Mouse (Mus musculus): ENCODE measurements around the gene Tenm3.

Gene Tenm3

DNA sequence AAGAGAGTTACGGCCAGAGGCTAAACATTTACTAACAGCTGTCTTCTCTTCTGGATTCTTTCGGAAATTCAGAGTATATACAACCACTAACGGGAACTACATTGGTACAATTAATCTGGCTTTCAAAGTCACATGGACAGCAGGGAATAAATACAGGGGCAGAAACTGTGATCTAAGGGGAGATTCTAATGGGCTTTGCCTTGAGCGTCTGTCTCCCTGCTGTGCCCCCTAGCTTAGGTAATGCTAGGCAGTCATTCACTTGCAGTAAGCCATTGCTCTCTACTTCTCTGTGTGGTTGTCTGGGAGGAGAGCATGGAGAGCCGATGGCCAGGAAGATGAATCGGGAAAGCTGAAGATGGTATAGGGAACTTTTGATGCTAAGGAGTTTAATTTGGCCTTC lies 264.0 kb downstream of the Tenm3 start:
- DNase-seq (ENCODE audit: low spot score in 2 of 2), result no peak

DNA sequence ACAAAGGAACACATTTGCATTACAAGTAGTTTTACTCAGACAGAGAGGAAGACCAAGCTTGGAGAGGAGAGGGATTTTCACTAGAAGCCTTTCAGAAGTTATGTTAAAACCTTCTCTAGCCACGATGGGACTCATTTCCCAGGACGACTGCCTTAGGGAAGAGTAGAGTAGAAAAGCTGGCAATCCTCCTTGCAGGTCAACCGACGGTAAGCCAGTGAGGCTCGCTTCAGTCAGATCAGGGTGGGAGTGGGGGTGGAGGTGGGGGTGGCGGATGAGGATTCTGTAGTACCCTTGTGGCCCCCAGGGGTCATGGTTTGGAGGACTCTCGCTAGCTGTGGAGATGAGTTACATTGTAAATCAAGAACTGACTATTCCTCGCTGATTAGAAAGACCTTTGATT lies 264.6 kb downstream of the Tenm3 start:
- DNase-seq (ENCODE audit: low spot score in 2 of 2), result no peak

DNA sequence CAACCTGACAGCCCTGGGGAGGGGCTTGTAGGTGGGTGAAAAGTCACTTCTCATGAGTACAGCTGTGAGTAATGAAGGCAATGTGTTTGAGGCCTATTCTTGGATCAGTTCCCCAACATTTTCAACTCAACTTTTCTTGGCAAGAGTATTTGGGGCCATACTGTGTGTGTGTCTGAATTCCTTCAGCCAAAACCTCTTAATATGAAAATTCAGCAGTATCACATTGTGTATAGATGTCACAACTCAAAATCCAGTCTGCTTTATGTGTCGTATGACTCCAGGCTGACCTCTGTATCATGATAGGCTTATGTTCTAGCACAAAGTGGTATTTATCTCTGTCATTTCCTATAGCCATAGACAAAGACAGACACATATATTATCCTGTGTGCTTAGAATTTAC lies 270.8 kb downstream of the Tenm3 start:
- no peak for DNase-seq (ENCODE audit: low spot score in 2 of 2)

DNA sequence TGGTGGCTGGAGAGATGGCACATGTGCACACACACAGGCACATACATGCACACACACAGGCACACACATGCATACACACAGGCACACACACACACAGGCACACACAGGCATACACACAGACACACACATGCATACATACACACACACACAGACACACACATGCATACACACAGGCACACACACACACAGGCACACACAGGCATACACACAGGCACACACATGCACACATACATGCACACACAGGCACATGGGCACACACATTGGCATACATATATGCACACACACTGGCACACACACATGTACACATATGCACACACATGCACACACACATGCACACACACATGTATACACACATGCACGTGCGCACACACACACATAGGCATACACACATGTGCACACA lies 271.4 kb downstream of the Tenm3 start:
- no peak for DNase-seq (ENCODE audit: low spot score in 2 of 2)

DNA sequence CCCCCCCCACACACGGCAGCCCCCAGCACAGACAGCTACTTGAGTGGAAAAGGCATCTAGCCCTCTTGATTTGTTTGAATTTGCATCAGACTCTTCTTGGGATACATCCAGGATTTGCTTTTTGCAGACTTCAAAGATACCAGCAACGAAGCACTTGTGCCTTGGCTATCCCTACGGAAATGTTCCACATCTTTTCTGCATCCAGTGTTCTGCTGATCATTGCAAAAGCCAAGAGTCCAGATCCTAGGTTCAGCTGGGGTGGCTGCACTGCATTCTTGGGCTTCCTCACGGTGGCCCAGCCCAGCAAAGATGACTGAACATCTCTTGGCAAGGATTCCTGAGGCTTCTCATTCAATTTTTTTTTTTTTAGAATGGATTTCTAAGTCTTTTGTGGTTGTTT lies 275.1 kb downstream of the Tenm3 start:
- no peak for DNase-seq (ENCODE audit: low spot score in 2 of 2)

DNA sequence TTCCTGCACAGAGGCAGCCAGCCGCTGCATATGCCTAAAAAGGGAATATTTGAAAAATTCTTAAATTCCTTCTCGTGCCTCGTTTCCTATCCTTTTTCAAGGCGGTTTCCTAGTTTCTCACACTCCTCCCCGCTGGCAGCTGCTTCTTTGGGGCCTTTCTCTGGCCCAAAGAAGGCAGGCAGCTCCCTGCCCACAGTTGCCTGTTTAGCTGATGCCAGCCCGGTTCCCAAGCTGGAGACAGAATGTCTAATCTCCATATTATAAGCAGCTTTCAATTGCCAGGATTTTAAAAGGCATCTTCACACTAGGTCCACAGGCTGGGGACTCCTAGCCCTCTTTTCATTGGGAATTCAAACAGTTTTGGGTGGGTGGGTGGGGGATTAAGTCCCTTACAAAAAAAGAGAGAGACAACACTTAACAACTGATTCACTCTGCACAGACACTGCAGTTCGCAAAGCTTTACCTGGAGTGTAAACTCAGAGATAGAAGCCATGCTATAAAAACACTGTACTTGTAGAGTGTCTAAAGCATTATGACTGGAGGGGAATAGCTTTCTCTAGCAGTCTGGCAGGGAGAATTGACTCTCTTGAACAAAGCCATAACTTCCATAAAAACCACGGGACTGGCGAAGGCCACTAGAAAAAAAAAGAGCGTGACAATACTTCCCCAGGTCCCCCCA lies 275.7 kb downstream of the Tenm3 start:
- no peak for DNase-seq (ENCODE audit: low spot score in 2 of 2)

DNA sequence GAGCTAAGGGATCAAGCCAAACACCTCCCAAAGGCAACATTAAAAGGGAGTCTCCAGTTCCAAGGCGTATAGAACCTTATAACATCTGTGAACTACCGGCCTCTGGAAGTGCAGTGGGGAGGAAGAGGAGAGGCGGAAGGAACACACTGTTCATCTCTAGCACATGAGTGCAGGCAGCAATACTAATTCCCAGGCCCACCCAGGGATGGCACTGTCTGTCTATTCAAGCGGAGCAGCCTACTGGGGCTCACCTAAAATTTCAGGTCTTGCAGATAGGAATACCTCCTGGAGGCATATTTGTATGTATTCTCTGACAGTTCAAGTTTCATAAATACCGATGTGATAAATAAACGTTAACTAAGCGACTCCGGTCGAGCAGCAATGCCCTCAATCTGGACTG lies 283.5 kb downstream of the Tenm3 start:
- no peak for DNase-seq (ENCODE audit: low spot score in 2 of 2)

DNA sequence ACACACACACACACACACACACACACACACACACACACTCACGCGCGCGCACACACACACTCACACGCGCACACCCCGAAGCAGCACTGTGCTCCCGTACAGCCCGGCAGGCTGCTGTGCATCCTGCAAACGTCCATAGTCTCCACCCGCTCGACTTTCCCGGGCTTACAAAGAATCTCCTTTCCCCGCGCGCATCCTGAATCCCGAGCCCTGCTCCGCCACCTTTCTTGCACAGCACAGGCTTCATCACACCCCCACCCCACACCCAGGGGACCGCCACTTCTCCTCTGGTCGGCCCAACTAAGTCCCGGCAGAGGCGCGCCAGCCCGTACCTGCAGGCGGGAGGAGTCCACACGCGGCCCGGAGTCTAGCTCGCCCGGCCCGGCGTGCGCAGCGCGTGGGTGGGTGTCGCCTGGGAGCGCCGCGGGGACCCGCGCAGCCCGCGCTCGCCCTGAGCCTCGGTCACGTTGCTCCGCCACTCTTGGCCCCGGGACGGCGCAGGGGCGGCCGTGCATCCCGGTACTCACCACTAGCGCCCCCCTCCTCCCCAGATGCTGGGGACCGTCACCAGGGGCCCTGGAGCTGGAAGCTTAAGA lies 288.1 kb downstream of the Tenm3 start:
- DNase-seq (ENCODE audit: low spot score in 2 of 2), result no peak

DNA sequence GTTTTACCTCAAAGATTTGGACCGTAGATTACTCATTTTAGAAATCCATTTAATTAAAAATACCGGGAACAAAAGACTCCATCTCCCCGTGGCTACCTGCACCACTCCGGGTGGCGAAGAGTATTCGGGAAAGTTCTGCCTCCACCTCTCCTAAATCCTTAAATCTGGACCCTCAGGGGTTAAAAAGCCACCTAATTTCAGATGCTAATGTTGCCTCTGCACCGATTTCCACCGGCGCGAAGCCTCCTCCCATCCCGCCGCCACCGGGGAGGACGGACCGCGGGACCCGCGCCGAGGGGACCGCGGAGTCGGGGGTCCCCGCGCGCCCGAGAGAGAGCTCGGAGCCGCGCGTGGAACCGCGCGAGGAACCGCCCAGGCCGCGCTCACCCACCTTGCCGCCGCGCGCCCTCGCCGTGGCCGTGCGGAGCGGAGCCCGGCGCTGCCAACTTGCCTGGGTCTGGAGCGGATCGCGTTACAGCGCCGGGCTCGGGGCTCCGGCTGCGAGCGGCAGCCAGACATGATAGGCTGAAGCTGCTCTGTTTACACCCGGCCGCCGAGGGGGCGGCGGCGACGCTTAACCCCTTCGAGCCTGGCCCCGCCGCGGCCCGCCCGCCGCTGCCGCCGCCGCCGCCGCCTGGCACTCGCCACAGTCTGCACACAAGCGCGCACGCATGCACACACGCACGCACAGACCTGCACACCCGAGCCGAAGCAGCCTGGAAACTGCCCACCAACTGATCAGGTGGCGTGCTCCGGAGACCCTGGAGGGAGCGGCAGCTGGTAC lies 288.8 kb downstream of the Tenm3 start:
- DNase-seq (ENCODE audit: low spot score in 2 of 2), result no peak

DNA sequence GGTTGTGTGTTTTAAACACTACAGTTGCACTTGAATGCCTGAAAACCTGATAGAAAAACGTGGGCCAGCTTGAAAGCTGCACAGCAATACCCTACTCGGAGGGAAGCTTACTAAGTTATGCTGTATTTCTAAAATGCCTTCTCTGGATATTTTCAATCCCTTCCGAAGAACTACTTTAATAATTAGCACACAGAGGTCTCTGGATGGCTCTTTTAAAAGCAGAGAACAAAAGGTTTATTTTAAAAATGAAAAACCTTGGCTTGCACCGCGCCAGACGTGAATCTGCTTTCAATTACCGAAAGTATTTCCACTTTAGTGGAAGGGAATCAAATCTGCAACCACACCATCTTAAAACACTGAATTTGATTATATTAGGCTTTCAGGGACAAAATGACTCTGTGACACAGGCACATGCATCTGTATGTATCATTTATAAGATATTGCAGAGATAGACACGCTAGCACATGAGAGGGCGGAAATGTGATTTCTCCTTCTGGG lies 289.9 kb downstream of the Tenm3 start:
- DNase-seq (ENCODE audit: low spot score in 2 of 2), result no peak

DNA sequence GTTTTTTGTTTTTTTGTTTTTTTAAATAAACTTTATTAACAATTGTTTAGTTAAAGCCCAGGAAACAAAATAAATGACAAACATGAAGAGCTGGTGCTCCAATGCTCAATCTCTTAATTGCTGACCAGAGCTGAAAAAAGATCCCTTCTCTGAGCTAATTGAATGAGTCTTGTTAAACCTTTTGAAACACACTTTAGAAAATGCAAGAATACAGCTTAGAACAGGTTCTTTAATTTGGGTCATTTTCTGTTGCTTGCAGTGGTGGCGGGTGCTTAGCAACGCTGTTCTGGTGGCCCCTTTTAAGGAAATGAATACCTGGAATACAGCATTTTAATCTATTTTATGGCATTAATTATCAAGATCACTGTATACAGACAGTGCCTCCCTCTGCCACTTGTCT lies 291.4 kb downstream of the Tenm3 start:
- DNase-seq (ENCODE audit: low spot score in 2 of 2), result no peak

DNA sequence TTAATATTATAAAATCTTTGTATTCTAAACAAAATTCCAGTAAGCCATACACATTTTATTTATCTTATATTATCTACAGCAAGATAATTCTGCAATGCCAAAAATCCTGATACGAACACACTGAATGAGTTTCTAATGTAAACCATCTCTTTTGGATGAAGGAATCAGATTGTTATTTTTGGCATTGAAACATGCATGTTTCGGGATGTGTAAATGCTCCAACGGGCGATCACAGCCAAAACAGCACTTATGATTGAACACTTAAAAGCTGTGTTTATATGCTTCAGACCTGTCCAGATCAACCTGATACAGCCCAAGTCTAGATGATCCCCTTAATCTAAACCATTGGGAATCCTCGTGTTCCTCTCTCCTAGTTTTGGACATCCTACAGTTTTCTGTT lies 292.4 kb downstream of the Tenm3 start:
- no peak for DNase-seq (ENCODE audit: low spot score in 2 of 2)

DNA sequence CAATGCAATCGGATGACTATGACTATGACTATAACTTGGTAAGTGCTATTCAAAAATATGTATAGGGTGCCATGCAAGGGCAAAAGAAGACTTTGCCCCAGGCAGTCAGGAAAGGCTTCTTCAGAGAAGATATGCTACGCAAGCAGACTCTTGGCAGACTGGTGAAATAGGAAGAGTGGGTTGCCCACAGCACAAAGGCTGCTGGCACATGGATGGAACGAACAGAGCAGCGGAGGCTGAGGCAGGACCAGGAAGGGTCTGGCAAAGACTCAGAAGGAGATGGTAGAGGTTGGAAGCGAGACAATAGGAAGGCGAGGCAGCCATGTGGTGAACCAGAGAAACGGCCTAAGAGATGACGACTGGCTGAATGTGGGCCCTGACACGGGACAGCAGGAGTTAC lies 294.8 kb downstream of the Tenm3 start:
- DNase-seq (ENCODE audit: low spot score in 2 of 2), result no peak

DNA sequence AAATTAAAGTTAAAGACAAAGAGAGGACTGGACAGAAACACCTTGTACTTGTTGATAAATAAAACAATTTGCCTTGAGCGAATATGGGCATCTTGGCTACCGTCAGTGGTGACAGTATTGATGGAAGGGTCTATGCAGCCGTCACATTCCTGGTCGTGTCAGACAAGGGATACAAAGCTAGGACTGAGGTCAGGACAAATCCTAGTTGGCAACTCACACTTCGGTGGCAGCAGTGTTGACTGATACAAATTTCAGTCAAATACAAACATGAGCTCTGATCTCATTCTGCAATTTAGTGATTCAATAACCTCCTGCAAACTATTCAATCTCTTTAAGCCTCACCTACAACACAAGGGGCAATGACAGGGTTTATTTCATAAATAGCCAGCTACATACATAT lies 298.1 kb downstream of the Tenm3 start:
- no peak for DNase-seq (ENCODE audit: low spot score in 2 of 2)

DNA sequence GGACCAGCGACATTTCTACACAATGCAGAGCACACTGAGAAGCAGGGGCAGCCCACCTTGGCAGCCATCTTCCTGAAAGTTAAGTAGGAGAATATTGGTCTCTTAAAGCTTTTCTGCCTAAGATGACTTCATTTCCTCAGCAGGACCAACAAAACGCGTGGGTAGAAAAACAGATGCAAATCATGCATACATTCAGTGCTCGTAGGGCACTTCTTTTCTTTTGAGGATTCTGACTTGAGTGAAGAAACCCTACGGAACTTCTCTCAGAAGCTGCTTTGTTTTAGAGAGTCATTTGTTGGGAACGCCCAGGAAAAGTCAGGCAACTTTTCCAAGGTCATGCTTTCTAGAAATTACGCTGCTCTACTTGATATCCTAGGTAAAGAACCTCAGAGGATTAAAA lies 298.9 kb downstream of the Tenm3 start:
- no peak for DNase-seq (ENCODE audit: low spot score in 2 of 2)

DNA sequence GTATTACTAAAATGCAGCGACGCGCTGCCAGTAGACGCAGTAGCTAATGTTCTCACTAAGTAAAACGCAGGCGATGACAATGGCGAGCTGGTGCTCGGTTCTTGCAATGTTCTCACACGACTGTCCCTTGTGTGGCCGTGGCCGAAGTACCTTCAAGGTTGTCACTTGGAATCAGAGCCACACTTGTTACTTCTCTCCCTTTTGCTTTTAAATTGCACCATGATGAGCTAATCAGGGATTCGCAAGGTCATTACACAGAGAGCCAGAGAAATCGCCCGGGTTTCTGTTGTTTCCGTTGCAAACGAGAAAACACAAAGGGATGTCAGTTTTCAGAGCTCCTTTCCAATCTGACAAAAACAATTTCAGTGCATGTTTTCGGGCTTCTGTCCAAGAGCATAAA lies 301.6 kb downstream of the Tenm3 start:
- DNase-seq (ENCODE audit: low spot score in 2 of 2), result no peak

DNA sequence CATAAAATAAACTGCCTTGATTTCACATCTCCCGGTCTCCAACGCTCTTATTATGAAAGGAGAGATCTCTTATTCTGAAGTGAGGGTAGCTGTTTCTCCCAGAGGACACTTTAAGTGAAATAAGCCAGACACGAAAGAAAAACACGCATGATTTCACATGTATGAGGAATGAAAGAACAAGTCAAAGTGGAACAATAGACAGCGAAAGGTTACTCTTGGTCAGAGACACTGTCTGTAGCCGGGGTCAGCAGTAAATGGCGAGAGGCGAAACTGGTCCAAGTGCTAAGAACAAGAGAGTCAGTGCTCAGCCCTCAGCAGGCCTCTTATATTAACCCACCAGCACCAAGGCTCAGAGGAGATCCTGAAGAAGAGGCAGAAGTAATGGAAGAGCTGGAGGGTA lies 302.9 kb downstream of the Tenm3 start:
- no peak for DNase-seq (ENCODE audit: low spot score in 2 of 2)

DNA sequence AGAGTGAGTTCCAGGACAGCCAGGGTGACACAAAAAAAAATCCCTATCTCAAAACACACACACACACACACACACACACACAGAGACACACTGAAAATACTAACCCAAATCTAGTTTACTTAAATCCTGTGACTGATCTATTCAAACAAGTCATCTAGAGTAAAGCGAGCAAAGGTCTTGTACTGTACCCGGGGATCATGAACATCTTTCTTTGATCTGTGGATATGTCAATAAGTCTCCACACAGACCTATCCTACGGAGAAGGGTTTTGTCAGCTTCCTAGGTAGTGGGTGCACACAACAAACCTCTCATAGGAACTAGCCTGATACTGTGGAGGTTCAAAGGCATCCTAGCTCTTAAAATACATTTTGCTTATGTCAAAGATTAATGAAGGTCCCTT lies 307.9 kb downstream of the Tenm3 start:
- DNase-seq (ENCODE audit: low spot score in 2 of 2), result no peak

DNA sequence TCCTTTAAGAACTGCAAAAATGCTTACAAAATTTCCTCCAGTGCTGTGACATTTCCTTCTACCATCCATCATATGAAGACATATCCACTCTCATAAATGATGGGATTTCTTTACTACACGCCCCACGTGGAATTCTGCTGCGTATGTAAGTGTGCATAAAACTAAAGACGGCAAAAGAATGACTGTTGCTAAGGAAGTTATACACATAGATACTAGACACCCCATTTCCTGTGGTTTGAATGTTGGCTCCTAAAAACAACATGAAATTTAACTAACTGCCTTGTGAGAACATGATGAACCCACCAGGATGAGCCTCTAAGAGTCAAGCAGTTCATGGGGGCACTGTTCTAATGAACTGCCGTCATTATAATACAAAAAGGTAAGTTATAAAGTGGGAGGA lies 312.0 kb downstream of the Tenm3 start:
- no peak for DNase-seq (ENCODE audit: low spot score in 2 of 2)

DNA sequence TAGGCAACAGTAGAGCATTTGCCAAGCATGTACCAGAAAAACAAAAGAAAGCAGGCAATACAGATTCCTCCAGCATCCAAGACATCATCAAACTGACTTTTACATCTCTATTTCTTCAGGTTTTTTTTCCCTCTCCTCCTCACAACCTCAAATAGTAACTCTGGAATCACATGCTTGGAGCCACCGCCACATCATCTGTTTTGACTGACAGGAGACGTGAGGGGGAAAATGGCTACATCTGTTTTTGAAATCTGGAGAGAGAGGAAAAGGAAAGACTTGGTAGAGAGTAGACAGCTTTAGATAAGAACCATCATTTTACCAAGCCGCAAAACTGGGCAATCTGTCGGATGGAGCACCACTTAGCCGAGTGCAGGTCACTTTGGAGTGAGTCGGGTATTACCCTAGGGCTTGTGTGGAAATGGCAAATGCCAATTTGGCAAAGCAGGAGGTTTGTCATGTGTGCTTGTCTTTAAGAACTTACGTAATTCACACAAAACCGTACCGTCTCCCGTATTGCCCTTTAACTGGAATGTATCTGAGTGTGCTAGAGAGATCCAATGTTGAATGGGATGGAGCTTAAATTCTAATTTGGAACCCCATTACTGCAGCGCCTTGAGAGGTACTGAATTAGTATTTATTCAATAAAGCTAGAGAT lies 312.7 kb downstream of the Tenm3 start:
- DNase-seq (ENCODE audit: low spot score in 2 of 2), result no peak

DNA sequence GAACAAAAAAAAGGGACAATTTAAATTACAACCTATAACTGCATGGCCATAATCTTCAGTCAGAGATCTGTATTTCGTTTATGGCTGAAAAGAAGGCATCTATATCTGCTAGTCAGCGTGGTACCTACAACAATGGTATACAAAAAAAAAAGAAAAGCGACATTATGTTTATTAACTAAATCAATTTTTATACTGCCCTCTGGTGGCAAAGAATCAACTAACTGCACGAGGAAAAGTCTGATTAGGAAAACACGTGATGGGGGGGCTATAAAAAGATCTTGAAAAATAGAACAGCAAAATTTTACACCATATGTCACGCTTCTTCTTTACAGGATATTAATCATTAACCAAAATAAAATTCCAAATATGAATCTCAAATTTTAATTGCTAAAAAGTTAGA lies 316.3 kb downstream of the Tenm3 start:
- no peak for DNase-seq (ENCODE audit: low spot score in 2 of 2)

DNA sequence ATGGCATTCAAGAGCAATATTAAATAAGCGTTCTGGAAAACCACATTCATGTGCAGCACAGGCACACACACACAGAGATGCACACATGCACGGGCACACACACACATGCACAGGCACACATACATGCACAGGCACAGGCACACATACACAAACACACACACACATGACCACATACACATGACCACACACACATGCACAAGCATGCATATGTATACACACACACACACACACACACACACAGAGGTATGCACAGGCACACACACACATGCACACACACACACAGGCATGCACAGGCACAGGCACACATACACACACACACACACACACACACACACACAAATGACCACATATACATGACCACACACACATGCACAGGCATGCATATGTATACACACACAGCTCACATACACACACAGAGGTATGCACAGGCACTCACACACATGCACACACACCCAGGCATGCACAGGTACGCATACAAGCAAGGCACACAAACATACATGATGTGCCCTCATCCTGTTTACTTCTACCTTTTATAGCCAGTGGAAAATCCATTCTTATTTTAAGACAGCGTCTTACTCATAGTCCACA lies 321.1 kb downstream of the Tenm3 start:
- no peak for DNase-seq (ENCODE audit: low spot score in 2 of 2)

Data from spleen, postnatal 4 days (tissue).